Mouse (Mus musculus) lung, embryonic 15.5 days (tissue): ENCODE results near the gene Scaf11. TPM values are rescaled to one million over a fixed set of nuclear protein-coding genes. Genes with fewer than 3 reads are reported as not detected.
"Not testable (repeated sequence)": the region's sequence is repeated elsewhere in the genome, so short reads cannot be mapped to it uniquely, and the experiment has no call there.

Source experiments
- ATAC-seq: fragments of 200-750 bp; cut with Nextera tagmentation; 2 replicates; pipeline ENCODE4 v1.8.0; 2017; ENCODE audit warnings: moderate number of reproducible peaks, borderline replicate concordance; ENCODE audit not compliant: low FRiP score, low TSS enrichment; ENCODE audit errors: extremely low read depth
- H3K27ac ChIP-seq: fragments of 300-500 bp; sonication (generic); 2 replicates; pipeline ENCODE4 v1.5.1; 2015; ENCODE audit warnings: moderate library complexity, mild to moderate bottlenecking, inconsistent platforms
- H3K27me3 ChIP-seq: fragments of 300-500 bp; sonication (generic); 2 replicates; pipeline ENCODE4 v1.6.1; 2015; ENCODE audit warnings: inconsistent platforms
- H3K36me3 ChIP-seq: fragments of 300-500 bp; sonication (generic); 2 replicates; pipeline ENCODE4 v1.6.1; 2015; ENCODE audit warnings: inconsistent platforms
- H3K4me1 ChIP-seq: fragments of 300-500 bp; sonication (generic); 2 replicates; pipeline ENCODE4 v1.6.1; 2015; ENCODE audit warnings: inconsistent platforms
- H3K4me2 ChIP-seq: fragments of 300-500 bp; sonication (generic); 2 replicates; pipeline ENCODE4 v1.6.1; 2015; ENCODE audit warnings: inconsistent platforms, mild to moderate bottlenecking, moderate library complexity
- H3K4me3 ChIP-seq: fragments of 300-500 bp; sonication (generic); 2 replicates; pipeline ENCODE4 v1.5.1; 2015; ENCODE audit warnings: mild to moderate bottlenecking, inconsistent platforms
- H3K9ac ChIP-seq: fragments of 300-500 bp; sonication (generic); 2 replicates; pipeline ENCODE4 v1.6.1; 2015; ENCODE audit warnings: inconsistent platforms
- H3K9me3 ChIP-seq: fragments of 300-500 bp; sonication (generic); 2 replicates; pipeline ENCODE4 v1.6.1; 2016; ENCODE audit warnings: inconsistent platforms
- WGBS: fragments of 180-500 bp; shearing (Covaris S2); methylation state at CpG from one replicate; pipeline ENCODE4 v1.1.7; 2015; 5-methylcytosine and 5-hydroxymethylcytosine counted together
- polyA plus RNA-seq: library from polyadenylated mRNA; unstranded; fragments of >200 nt; fragmentation: Nextera tagmentation; extraction: Ambion mirVana; gene quantifications from 2 replicates; pipeline ENCODE4 v1.2.1, GENCODE M21; 2015

Gene Scaf11
- polyA plus RNA-seq, 1 experiment from 2014 or later = 93.5 TPM

DNA sequence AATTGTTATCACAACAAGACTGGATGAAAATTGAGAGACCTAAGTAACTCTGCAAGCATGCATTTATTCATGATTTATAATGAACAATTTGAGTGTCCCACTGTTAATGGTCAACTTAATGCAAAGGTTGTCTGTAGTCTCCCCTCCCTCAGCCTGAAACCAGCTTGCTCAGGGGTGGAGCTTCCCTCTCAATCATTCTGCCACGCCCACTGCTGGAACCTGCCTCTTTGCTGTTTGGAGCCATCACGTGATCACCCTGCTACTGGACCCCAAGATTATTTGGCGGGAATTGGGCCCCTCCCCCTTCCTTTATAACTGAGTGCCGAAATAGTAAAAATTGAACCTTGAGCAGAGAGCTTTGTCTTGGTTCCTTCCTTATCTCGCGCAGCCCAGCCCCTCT is 19.2 kb downstream of the Scaf11 start:
- not testable (repeated sequence) for H3K9ac ChIP-seq, ATAC-seq

DNA sequence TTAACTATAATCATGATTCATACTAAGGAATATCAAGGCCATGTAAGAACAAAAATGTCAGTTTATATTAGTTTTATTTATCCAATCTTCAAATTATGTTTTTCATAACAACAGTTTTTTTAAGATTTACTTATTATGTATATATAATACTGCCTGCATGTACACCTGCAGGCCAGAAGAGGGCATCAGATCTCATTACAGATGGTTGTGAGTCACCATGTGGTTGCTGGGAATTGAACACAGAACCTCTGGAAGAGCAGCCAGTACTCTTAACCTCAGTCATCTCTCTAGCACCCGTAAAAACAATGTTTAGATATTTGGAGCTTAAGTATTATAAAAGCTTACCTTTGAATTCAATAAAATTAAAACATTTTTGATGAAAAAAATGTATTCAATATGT is 26.4 kb downstream of the Scaf11 start:
- no peaks in the 10 kb centered on the region for H3K4me1 ChIP-seq
- H3K36me3 ChIP-seq = peaks cover 55% of the 10 kb centered on the region
- H3K4me3 ChIP-seq = no peak overlapping the region
- H3K27me3 ChIP-seq = no peaks in the 10 kb centered on the region
- WGBS = 84% methylated on average over 1 of the region's 1 CpGs
- H3K4me2 ChIP-seq = no peak overlapping the region
- no peaks in the 10 kb centered on the region for H3K9me3 ChIP-seq
- no peak overlapping the region for H3K27ac ChIP-seq
- no peak overlapping the region for H3K9ac ChIP-seq
- ATAC-seq = no peak

More for the DNA sequence above, 19.2 kb downstream of the Scaf11 start:
- peaks cover 26% of the 10 kb centered on the region; the same call in 1 of the 2 replicates for H3K36me3 ChIP-seq
- not testable (repeated sequence) for H3K4me2 ChIP-seq, H3K4me3 ChIP-seq, H3K4me1 ChIP-seq, H3K27ac ChIP-seq, H3K9me3 ChIP-seq, H3K27me3 ChIP-seq
- WGBS = 79% methylated on average over 6 of the region's 6 CpGs

DNA sequence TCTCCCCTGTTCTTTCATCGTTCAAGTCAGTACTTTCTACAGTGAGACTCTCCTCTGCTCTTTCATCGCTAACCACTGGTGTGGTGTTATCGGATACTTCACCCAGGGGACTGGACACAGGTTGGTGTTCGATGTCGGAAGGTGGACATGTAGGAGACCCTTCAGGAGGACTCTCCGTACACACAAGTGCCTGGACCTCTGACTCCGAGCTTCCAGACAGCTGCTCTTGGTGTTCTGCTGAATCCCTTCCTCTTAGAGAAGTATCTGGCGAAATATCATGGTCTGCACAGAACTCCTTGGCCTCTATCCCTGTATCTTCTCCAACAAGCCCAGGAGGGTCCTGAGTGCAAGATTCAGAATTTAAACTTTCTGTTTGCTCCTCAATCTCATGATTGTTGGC is 40.7 kb downstream of the Scaf11 start:
- Histone ChIP-seq H3K4me3 (no peak overlapping the region), H3K27ac (no peak overlapping the region), H3K4me2 (no peak overlapping the region), H3K9ac (no peak overlapping the region), H3K9me3 (no peaks in the 10 kb centered on the region), H3K36me3 (peaks cover 72% of the 10 kb centered on the region), H3K4me1 (no peaks in the 10 kb centered on the region), H3K27me3 (no peaks in the 10 kb centered on the region)
- ATAC-seq = no peak
- 95% methylated on average over 8 of the region's 8 CpGs for WGBS

DNA sequence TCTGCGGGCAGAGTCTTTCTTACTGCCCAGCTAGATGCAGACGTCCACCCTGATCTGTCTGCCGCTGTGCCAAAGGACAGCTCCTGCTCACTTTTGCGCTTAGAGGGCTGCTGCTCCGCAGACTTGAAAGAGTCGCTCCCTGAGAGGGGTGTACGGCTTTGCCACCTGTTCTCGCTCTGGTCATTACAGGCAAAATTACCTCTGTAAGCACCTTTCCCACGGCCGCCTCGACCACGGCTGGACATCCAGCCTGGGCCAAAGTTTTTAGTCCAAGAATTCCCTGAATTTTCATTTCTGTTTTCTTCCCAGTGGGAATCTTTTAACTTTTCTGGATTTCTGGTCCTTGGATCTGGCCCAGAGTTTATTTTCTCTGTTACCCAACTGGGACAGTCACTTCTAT is 42.5 kb downstream of the Scaf11 start:
- H3K27me3 ChIP-seq = no peaks in the 10 kb centered on the region
- no peak overlapping the region for H3K27ac ChIP-seq
- H3K4me1 ChIP-seq = no peaks in the 10 kb centered on the region
- WGBS = 88% methylated on average over 12 of the region's 12 CpGs
- no peak for ATAC-seq
- no peak overlapping the region for H3K4me3 ChIP-seq
- no peaks in the 10 kb centered on the region for H3K9me3 ChIP-seq
- peaks cover 84% of the 10 kb centered on the region for H3K36me3 ChIP-seq
- no peak overlapping the region for H3K9ac ChIP-seq
- H3K4me2 ChIP-seq = no peak overlapping the region

DNA sequence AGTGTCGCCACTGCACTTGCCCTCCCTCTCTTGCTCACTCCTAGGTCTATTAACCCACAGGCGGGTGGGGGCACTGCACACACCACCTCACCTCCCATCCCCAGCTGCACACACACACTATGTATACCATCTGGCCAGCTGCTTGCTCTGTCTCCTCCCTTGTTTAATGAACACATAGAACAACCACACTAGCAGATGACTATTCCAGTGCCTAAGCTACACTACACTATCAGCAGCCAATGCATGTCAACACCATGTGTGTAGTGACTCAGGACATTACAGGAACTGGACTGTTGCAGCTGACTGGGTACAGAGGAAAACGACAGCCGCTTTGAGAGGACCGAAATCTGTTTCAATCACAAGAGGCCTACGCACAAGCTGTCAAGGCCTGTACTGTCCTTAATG is 51.9 kb downstream of the Scaf11 start:
- Histone ChIP-seq H3K4me2 (no peak overlapping the region), H3K9me3 (no peaks in the 10 kb centered on the region), H3K27ac (no peak overlapping the region), H3K4me1 (no peaks in the 10 kb centered on the region), H3K9ac (no peak overlapping the region), H3K4me3 (no peak overlapping the region), H3K27me3 (no peaks in the 10 kb centered on the region), H3K36me3 (peaks cover 41% of the 10 kb centered on the region)
- 86% methylated on average over 6 of the region's 6 CpGs for WGBS
- peak; percentile 46; the same call in 1 of the 2 replicates for ATAC-seq

DNA sequence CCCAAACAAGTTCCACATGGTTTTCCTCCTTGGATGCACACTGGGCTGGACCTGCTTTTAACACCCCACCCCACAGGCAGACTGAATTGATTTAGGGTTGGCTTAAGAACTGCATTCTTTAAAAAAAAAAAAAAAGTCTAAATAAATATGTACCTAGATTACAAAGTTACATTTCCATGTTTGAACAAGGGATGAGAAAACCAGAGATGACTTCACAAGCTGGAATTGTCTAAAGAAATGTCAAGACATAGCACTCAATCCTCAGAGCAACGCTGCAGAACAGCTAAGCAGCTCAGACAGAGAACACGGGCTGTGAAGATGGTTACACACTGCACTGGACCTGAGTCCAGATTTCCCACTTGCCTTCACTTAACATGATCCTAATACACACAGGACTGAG is 53.5 kb downstream of the Scaf11 start:
- Histone ChIP-seq H3K9ac (no peak overlapping the region), H3K36me3 (peaks cover 34% of the 10 kb centered on the region), H3K27me3 (no peaks in the 10 kb centered on the region), H3K27ac (no peak overlapping the region), H3K4me2 (no peak overlapping the region), H3K9me3 (no peaks in the 10 kb centered on the region), H3K4me3 (no peak overlapping the region), H3K4me1 (no peaks in the 10 kb centered on the region)
- no peak for ATAC-seq
- WGBS = 57% methylated on average over 2 of the region's 2 CpGs

DNA sequence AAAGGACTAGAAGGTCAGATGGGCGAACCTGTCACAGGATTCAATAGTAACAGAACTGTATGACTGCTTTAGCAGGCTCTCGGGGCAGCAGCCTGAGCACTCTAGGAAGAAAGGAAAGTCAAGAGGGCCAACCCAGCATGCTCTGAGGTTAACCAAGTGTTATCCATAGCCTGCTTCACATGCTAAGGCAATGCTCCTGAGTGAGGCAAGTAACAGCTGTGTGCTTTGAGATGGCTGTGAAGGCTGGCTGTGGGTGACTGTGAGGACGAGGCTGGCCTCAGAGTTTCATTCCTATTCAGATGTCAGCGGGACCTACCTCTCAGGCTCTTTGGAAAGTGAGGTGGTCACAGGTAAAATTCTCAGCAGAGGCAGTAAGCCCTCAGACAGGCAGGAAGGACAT is 54.4 kb downstream of the Scaf11 start:
- H3K9me3 ChIP-seq = no peaks in the 10 kb centered on the region
- ATAC-seq = no peak
- H3K4me3 ChIP-seq = no peak overlapping the region
- H3K27ac ChIP-seq = no peak overlapping the region
- WGBS = 68% methylated on average over 4 of the region's 4 CpGs
- no peaks in the 10 kb centered on the region for H3K4me1 ChIP-seq
- H3K9ac ChIP-seq = no peak overlapping the region
- no peaks in the 10 kb centered on the region for H3K27me3 ChIP-seq
- no peak overlapping the region for H3K4me2 ChIP-seq
- peaks cover 37% of the 10 kb centered on the region; the same call in 1 of the 2 replicates for H3K36me3 ChIP-seq

DNA sequence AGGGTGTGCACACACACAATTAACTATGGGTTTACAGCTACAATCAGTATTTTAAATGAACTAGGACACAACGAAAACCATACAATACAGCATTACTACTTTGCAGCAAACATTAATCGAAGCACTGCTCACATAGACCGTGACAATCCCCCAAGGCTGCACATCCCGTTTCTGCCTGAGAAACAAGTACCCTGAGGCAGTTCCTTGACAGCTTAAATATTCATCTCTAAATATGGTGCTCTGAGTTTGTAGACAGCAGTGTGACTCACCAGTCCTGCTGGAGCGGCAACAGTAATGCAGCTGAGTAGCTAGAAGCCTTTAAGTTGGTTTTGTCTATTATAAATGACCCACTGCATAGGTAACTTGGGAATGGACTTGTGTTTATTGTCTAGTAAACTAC is 55.1 kb downstream of the Scaf11 start:
- 84% methylated on average over 5 of the region's 5 CpGs for WGBS

DNA sequence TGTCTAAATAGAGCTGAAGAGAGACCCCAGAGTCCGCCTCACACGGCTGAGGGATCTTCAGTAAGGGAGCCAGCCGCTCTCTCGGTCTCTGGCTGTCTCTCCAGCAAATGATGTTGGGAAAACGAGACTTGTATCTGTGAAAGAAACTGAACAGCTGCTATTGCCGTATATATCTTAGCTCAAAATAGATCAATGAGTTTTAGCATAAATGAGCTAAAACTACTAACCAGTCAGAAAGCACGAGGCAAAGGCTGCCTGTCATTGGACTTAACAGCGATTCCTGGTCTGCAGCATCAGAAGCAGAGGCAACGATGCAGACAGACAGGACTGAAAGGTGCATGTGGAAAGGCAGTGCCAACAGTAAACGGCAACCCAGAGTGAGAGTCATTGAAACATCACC is 62.3 kb downstream of the Scaf11 start:
- H3K4me1 ChIP-seq = no peaks in the 10 kb centered on the region
- H3K36me3 ChIP-seq = peaks cover 55% of the 10 kb centered on the region
- H3K27ac ChIP-seq = no peak overlapping the region
- no peaks in the 10 kb centered on the region for H3K9me3 ChIP-seq
- no peaks in the 10 kb centered on the region for H3K27me3 ChIP-seq
- no peak overlapping the region for H3K9ac ChIP-seq
- ATAC-seq = no peak
- H3K4me2 ChIP-seq = no peak overlapping the region
- H3K4me3 ChIP-seq = no peak overlapping the region
- 74% methylated on average over 10 of the region's 10 CpGs for WGBS

More for the DNA sequence above, 55.1 kb downstream of the Scaf11 start:
- ATAC-seq = no peak
- H3K4me2 ChIP-seq = no peak overlapping the region
- no peaks in the 10 kb centered on the region for H3K9me3 ChIP-seq
- H3K4me1 ChIP-seq = no peaks in the 10 kb centered on the region
- no peak overlapping the region for H3K27ac ChIP-seq
- no peak overlapping the region for H3K4me3 ChIP-seq
- no peaks in the 10 kb centered on the region for H3K27me3 ChIP-seq
- H3K36me3 ChIP-seq = peaks cover 34% of the 10 kb centered on the region; the same call in 1 of the 2 replicates
- no peak overlapping the region for H3K9ac ChIP-seq

DNA sequence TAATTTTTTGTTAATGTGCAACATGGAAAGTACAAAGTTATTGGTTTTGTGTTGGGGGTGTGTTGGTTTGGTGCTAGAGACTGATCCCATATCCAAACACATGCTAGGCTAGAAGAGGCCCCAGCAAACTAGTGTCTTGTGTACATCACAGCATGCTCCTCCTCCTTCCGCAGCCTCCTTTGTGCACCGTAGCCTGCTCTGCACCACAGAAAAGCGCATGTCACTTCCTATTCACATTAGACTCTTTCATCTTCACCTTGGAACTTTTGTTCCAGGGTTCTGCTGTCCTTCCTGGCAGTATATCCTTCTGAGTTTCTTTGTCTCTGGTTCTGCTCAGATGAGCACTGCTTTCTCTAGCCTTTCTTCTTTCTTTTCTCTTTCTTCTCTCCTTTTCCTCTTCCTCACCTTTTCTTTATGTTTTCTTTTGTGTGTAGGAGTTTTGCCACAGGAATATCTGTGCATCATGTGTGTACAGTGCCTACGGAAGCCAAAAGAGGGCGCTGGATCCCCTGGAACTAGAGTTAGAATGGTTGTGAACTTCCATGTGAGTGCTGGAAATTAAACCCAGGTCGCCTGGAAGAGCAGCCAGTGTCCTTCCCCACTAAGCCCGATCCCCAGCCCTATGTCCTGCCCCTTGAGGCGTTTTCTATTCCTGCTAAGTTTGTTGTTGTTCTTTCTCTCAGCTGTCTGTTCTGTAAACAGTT is 63.9 kb downstream of the Scaf11 start:
- ATAC-seq = no peak
- H3K4me3 ChIP-seq = no peak overlapping the region
- H3K27ac ChIP-seq = no peak overlapping the region
- H3K4me1 ChIP-seq = no peaks in the 10 kb centered on the region
- H3K36me3 ChIP-seq = peaks cover 53% of the 10 kb centered on the region
- WGBS = 81% methylated on average over 8 of the region's 8 CpGs
- H3K4me2 ChIP-seq = no peak overlapping the region
- no peaks in the 10 kb centered on the region for H3K27me3 ChIP-seq
- no peak overlapping the region for H3K9ac ChIP-seq
- no peaks in the 10 kb centered on the region for H3K9me3 ChIP-seq

DNA sequence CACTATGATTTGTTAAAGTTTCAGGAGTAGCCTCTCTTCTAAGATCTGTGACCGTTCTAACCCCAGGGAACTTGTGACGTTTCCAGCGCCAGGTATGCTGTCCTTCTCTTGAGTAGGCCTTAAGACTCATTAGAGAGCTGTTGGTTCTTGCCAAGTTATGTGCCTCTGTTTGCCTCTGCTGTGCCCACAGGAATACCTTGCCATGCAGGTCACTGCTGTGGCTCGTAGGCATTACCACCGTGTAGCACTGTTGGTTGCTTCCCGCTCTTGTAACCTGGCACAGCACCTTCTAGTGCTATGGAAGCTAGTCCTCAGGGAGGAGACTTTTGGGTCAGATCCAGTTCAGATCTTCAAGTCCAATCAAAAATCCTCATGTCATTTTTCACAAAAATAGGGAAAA is 65.6 kb downstream of the Scaf11 start:
- 92% methylated on average over 6 of the region's 6 CpGs for WGBS
- Histone ChIP-seq H3K9me3 (no peaks in the 10 kb centered on the region), H3K9ac (no peak overlapping the region), H3K36me3 (peaks cover 60% of the 10 kb centered on the region), H3K4me2 (no peak overlapping the region), H3K27me3 (no peaks in the 10 kb centered on the region), H3K4me1 (no peaks in the 10 kb centered on the region), H3K27ac (no peak overlapping the region), H3K4me3 (no peak overlapping the region)
- ATAC-seq = no peak

DNA sequence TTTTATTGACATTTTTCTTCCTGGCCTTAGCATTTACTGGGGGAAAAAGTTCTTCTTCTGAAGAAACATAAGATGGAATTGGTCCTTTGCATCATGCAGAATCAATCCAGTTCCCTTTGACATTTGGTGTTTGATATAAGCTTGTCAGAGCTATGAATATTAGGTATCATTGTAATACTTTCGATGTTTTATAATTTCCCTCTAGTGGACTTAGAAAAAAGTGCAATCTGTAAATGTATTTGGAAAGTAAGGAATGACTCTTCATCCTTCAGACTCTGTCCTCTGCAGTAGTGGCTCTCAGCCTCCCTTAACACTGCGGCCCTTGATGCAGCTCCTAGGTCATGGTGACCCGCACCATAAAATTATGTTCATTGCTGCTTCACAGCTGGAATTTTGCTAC is 67.8 kb downstream of the Scaf11 start:
- Histone ChIP-seq H3K27ac (no peak overlapping the region), H3K36me3 (peaks cover 60% of the 10 kb centered on the region), H3K27me3 (no peaks in the 10 kb centered on the region), H3K9ac (no peak overlapping the region), H3K4me1 (no peaks in the 10 kb centered on the region), H3K4me3 (no peak overlapping the region), H3K9me3 (no peaks in the 10 kb centered on the region), H3K4me2 (no peak overlapping the region)
- no peak for ATAC-seq
- WGBS = 89% methylated on average over 3 of the region's 3 CpGs

DNA sequence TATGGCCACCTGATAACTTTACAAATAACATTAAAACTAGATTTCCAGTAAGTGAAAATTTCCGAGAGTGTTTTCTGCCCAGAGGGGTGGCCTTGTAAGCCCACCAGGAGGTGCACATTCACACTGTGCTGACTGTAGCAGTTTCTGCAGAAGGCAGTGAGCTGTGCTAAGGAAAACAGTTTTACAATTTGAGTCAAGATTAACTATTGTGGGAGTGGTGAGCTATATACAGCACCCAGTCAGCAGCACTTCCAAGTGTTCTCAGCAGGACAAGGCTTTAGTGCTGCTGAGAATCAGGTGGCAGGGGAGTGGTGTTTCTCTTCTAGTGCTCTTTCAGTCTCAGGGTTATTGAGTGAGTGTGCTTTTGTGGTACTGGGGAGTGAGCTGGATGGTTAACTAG is 72.1 kb downstream of the Scaf11 start:
- Histone ChIP-seq H3K36me3 (peaks cover 38% of the 10 kb centered on the region), H3K4me2 (no peak overlapping the region), H3K27ac (no peak overlapping the region), H3K9ac (no peak overlapping the region), H3K4me3 (no peak overlapping the region), H3K9me3 (no peaks in the 10 kb centered on the region), H3K4me1 (no peaks in the 10 kb centered on the region), H3K27me3 (no peaks in the 10 kb centered on the region)
- 69% methylated on average over 1 of the region's 1 CpGs for WGBS
- no peak for ATAC-seq
